Comparison of ENCODE assay signal across 10 mouse cellular contexts in genomic region chr12:116919691-116920526, GRCm38 (mm10).
DNase-seq lines count a peak whose midpoint lies in the region; ATAC-seq lines count a peak whose summit lies in the region.
"Had no signal": no experiment of that assay in that cellular context is flagged by ENCODE, and none has a peak within 500 bp of the region (broad histone marks: within the 10 kb centered on the region; RNA-seq: fewer than 3 reads in every experiment).

No protein-coding gene starts in this region.

- no peak overlapping the region for H3K4me3 ChIP-seq in forebrain, embryonic 12.5 days (replicated peaks)
- no peak overlapping the region for H3K4me3 ChIP-seq in neural tube, embryonic 13.5 days

- H3K36me3 ChIP-seq in forebrain, embryonic 12.5 days (replicated peaks), result no peaks in the 10 kb centered on the region
- H3K36me3 ChIP-seq in neural tube, embryonic 13.5 days, result no peaks in the 10 kb centered on the region

- WGBS in forebrain, embryonic 12.5 days, result 29% methylated on average over 22 of the region's 22 CpGs
- WGBS in neural tube, embryonic 13.5 days, result 29% methylated on average over 22 of the region's 22 CpGs

- DNase-seq in left cerebral cortex, adult 11 months (ENCODE audit: low spot score), result peak; percentile 35
- DNase-seq in left cerebral cortex, adult 18-20 months (ENCODE audit: low spot score in 2 of 2), result no peak
- DNase-seq in layer of hippocampus, adult 9-11 months, result peak; percentile 73
- no peak for DNase-seq in c-Kit-positive CD71-positive TER-119-positive erythroid progenitor cells, embryonic 14.5 days (ENCODE audit: low spot score)
- no peak for DNase-seq in ovary, postnatal 10 days (ENCODE audit: low spot score)
- DNase-seq in adrenal gland, postnatal 14 days, result no peak
- DNase-seq: heart, postnatal 14 days had no signal

- peak overlapping the region; percentile 90 for H3K27ac ChIP-seq in forebrain, embryonic 12.5 days
- peak overlapping the region; percentile 84 for H3K27ac ChIP-seq in neural tube, embryonic 13.5 days (replicated peaks)
- H3K27ac ChIP-seq: macrophage had no signal

- peak; percentile 86 for ATAC-seq in forebrain, embryonic 12.5 days (ENCODE audit: low FRiP score)
- peak; percentile 84 for ATAC-seq in neural tube, embryonic 13.5 days (ENCODE audit: low read depth)

- no peaks in the 10 kb centered on the region for H3K9me3 ChIP-seq in forebrain, embryonic 12.5 days
- H3K9me3 ChIP-seq in neural tube, embryonic 13.5 days, result no peaks in the 10 kb centered on the region

- peaks cover 41% of the 10 kb centered on the region for H3K4me1 ChIP-seq in forebrain, embryonic 12.5 days
- H3K4me1 ChIP-seq in neural tube, embryonic 13.5 days (replicated peaks), result peaks cover 30% of the 10 kb centered on the region

- peaks cover 17% of the 10 kb centered on the region; the same call in 1 of the 2 replicates for H3K27me3 ChIP-seq in forebrain, embryonic 12.5 days
- peaks cover 7% of the 10 kb centered on the region for H3K27me3 ChIP-seq in neural tube, embryonic 13.5 days

- no peak overlapping the region for H3K9ac ChIP-seq in forebrain, embryonic 12.5 days
- H3K9ac ChIP-seq in neural tube, embryonic 13.5 days, result no peak overlapping the region

- peak overlapping the region; percentile 36 for H3K4me2 ChIP-seq in forebrain, embryonic 12.5 days
- H3K4me2 ChIP-seq in neural tube, embryonic 13.5 days, result peak overlapping the region; percentile 35; the same call in 1 of the 2 replicates

Comparison
In these comparisons a context has a peak if more than half of its experiments do, and no peak if none do; other contexts are left out.
1. DNase-seq: peak in left cerebral cortex, adult 11 months (single experiment) and layer of hippocampus, adult 9-11 months (single experiment); none in left cerebral cortex, adult 18-20 months (0 of 2), c-Kit-positive CD71-positive TER-119-positive erythroid progenitor cells, embryonic 14.5 days (single experiment), ovary, postnatal 10 days (single experiment) and adrenal gland, postnatal 14 days (single experiment).